Mouse (Mus musculus) kidney, embryonic 15.5 days (tissue): ENCODE measurements around the gene Syt16. TPM values are rescaled to one million over a fixed set of nuclear protein-coding genes. Genes with fewer than 3 reads are reported as not detected.

ENCODE experiments used
- ATAC-seq: fragments of 200-750 bp; cut with Nextera tagmentation; replicated peaks from 2 replicates; pipeline ENCODE4 v1.8.0; 2017; ENCODE audit warnings: moderate TSS enrichment; ENCODE audit not compliant: low FRiP score
- H3K27ac ChIP-seq: fragments of 300-500 bp; sonication (generic); 2 replicates; pipeline ENCODE4 v1.5.1; 2015; ENCODE audit warnings: mild to moderate bottlenecking, inconsistent platforms
- H3K27me3 ChIP-seq: fragments of 300-500 bp; sonication (generic); 2 replicates; pipeline ENCODE4 v1.6.1; 2015; ENCODE audit warnings: inconsistent platforms
- H3K36me3 ChIP-seq: fragments of 300-500 bp; sonication (generic); 2 replicates; pipeline ENCODE4 v1.6.1; 2015; ENCODE audit warnings: inconsistent platforms
- H3K4me1 ChIP-seq: fragments of 300-500 bp; sonication (generic); 2 replicates; pipeline ENCODE4 v1.6.1; 2015; ENCODE audit warnings: inconsistent platforms
- H3K4me2 ChIP-seq: fragments of 300-500 bp; sonication (generic); 2 replicates; pipeline ENCODE4 v1.6.1; 2015; ENCODE audit warnings: moderate library complexity, mild to moderate bottlenecking, inconsistent platforms
- H3K4me3 ChIP-seq: fragments of 300-500 bp; sonication (generic); replicated peaks from 2 replicates; pipeline ENCODE4 v1.5.1; 2015; ENCODE audit warnings: mild to moderate bottlenecking, inconsistent platforms
- H3K9ac ChIP-seq: fragments of 300-500 bp; sonication (generic); 2 replicates; pipeline ENCODE4 v1.6.1; 2015; ENCODE audit warnings: mild to moderate bottlenecking, inconsistent platforms
- H3K9me3 ChIP-seq: fragments of 300-500 bp; sonication (generic); replicated peaks from 2 replicates; pipeline ENCODE4 v1.6.1; 2016; ENCODE audit warnings: inconsistent platforms
- WGBS: fragments of 180-500 bp; shearing (Covaris S2); methylation state at CpG from one replicate; pipeline ENCODE4 v1.1.7; 2015; ENCODE audit warnings: mixed read lengths; 5-methylcytosine and 5-hydroxymethylcytosine counted together
- polyA plus RNA-seq: library from polyadenylated mRNA; unstranded; fragments of >200 nt; fragmentation: Nextera tagmentation; extraction: Ambion mirVana; gene quantifications from 2 replicates; pipeline ENCODE4 v1.2.1, GENCODE M21; 2015

The Syt16 gene
- polyA plus RNA-seq, 1 experiment from 2014 or later, result 0.84 TPM

DNA sequence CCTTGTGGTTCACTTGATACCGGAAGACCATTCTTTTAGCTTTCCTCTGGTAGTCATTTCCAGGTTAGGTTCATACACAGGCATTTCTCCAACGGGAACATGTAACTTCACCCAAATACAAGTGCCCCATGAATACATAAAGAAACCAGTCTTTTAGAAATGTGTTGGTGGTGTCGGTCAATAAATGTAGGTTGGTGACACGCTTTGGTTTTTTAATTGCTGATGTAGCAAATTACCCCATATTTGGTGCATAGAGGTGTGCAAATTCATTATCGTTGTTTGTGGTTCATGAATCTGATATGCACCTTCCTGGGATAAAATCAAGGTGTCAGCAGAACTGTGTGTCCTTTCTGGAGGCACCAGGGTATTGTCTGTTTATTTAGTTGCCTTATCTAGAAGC lies 86.9 kb downstream of the Syt16 start:
- no peaks in the 10 kb centered on the region for H3K27me3 ChIP-seq
- peaks cover 5% of the 10 kb centered on the region; the same call in 1 of the 2 replicates for H3K4me1 ChIP-seq
- H3K9ac ChIP-seq, result no peak overlapping the region
- 93% methylated on average over 5 of the region's 5 CpGs for WGBS
- ATAC-seq, result no peak
- no peak overlapping the region for H3K4me2 ChIP-seq
- no peaks in the 10 kb centered on the region for H3K36me3 ChIP-seq
- H3K4me3 ChIP-seq, result no peak overlapping the region
- H3K9me3 ChIP-seq, result no peaks in the 10 kb centered on the region
- no peak overlapping the region for H3K27ac ChIP-seq

DNA sequence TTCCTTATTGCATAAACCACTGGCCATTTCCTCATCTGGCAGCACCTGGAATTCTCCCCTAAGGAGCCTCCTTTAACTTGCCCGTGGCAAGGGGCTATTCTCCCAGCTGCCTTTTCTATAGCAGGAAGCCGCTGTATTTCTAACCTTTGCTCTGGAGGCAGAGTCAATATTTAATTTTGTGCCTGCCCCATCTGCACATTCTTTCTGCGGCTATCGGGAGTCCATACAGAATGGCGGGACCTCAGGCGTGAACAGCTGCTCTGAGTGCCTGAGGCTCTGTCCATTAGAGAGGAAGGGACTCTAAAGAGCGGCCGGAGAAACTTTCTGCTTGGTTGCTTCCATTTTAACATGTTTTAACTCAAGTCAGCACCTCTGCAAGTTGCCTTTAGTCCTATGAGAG lies 89.6 kb downstream of the Syt16 start:
- Histone ChIP-seq H3K9me3 (no peaks in the 10 kb centered on the region), H3K4me3 (no peak overlapping the region), H3K27me3 (no peaks in the 10 kb centered on the region), H3K4me2 (no peak overlapping the region), H3K9ac (no peak overlapping the region), H3K27ac (peak overlapping the region; percentile 7; the same call in 1 of the 2 replicates), H3K36me3 (no peaks in the 10 kb centered on the region), H3K4me1 (peaks cover 5% of the 10 kb centered on the region; the same call in 1 of the 2 replicates)
- peak; percentile 87 for ATAC-seq
- WGBS, result 40% methylated on average over 8 of the region's 8 CpGs

DNA sequence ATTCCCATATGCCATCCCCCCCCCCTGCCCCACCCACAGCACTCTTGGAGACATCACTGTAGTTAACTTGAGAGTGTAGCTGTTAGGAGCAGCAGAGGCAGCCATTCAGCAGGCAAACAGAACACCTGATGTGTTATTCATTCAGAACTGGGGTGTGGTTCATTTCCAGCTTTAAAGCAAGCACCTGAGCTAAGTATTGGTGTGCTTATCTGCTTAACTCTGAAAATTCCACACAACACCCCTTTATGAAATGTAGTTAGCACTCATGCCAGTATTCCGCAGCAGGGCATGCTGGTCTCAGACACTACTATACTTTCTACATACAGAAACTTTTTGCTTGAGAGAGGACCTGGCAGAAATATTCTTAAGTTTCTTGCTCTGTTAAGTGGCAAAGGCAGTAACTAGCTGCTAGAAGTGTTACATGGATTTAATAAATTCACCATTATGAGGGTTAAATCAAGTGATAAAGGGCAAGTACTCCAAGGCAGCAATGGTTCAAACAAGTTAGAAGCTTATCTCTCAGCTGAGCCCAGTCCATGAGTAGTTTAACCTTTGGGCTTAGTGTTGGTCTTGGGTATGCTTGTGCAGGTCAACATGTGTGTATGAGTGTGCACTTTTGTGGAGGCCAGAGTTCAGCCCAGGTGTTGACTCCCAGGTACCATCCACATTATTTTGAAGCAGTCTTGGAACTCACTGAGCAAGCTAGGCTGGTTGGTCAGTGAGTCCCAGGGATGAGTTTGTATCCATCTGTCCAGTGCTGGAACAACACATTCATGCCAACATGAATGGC lies 92.1 kb downstream of the Syt16 start:
- Histone ChIP-seq H3K27me3 (no peaks in the 10 kb centered on the region), H3K36me3 (no peaks in the 10 kb centered on the region), H3K4me3 (no peak overlapping the region), H3K27ac (no peak overlapping the region), H3K9me3 (no peaks in the 10 kb centered on the region), H3K4me2 (no peak overlapping the region), H3K4me1 (peaks cover 5% of the 10 kb centered on the region; the same call in 1 of the 2 replicates), H3K9ac (no peak overlapping the region)
- WGBS, result 96% methylated on average over 1 of the region's 1 CpGs
- ATAC-seq, result no peak

DNA sequence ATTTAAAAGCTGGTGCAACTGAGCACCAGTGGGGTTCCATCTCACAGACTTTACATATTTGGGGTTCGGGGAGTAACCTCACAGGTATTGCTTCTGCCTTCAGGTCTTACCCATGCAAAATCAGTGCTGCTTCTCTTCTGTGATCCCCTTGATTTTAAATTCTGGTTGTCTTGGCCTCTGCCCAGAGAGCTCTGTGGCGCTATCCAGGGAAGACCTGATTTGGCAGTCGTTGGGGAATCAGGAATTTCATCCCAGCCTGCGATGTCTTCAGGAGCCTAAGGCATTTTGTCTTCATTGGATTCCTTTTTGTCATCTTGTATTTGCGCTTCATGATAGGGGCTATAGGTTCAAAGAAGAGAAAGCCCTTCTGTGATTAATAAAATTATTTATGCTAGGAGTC lies 95.1 kb downstream of the Syt16 start:
- Histone ChIP-seq H3K9ac (no peak overlapping the region), H3K4me3 (no peak overlapping the region), H3K27me3 (no peaks in the 10 kb centered on the region), H3K36me3 (no peaks in the 10 kb centered on the region), H3K4me1 (no peaks in the 10 kb centered on the region), H3K4me2 (no peak overlapping the region), H3K9me3 (no peaks in the 10 kb centered on the region), H3K27ac (no peak overlapping the region)
- ATAC-seq, result no peak
- 85% methylated on average over 5 of the region's 5 CpGs for WGBS

DNA sequence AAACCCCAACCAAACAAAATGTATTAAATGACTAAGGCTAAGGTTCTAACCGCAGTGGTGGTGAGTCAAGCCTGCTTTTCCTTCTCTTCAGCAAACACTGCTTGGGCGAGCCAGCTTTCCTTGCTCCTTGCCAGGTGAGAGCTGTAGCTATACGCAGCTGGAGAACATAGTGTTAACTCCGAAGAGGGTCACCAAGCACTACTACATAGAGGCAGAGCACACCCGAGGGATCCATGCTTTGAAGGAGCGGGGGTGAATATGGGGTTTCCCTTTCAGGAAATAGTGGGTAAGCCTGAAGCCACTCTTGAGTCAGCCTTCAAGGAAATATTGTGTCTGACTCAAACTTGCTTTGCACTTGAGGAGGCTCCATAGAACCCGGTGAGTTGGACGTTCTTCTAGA lies 95.6 kb downstream of the Syt16 start:
- Histone ChIP-seq H3K36me3 (no peaks in the 10 kb centered on the region), H3K4me2 (no peak overlapping the region), H3K9me3 (no peaks in the 10 kb centered on the region), H3K4me1 (no peaks in the 10 kb centered on the region), H3K27me3 (no peaks in the 10 kb centered on the region), H3K27ac (no peak overlapping the region), H3K9ac (no peak overlapping the region), H3K4me3 (no peak overlapping the region)
- 84% methylated on average over 8 of the region's 8 CpGs for WGBS
- no peak for ATAC-seq

DNA sequence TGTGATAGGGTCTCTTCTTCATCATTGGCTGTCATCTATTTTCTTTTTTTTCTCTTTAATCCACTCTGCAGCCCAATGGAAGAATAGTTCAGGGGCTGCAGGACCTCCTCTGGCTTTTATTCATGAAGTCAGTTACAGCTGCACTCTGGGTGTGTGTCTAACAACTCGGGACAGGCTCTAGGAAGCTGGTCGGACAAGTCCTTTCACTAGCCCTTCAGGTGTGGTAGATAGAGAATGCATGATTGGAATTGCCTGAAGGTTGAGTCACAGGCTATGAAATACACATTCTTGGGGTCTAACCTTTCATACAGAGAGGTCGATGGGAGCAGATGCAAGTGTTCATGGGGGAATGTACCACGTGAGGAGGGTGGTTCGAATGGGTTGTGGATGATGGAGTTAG lies 97.2 kb downstream of the Syt16 start:
- Histone ChIP-seq H3K27ac (no peak overlapping the region), H3K4me2 (no peak overlapping the region), H3K4me1 (no peaks in the 10 kb centered on the region), H3K9me3 (no peaks in the 10 kb centered on the region), H3K4me3 (no peak overlapping the region), H3K36me3 (no peaks in the 10 kb centered on the region), H3K27me3 (no peaks in the 10 kb centered on the region), H3K9ac (no peak overlapping the region)
- no peak for ATAC-seq
- 79% methylated on average over 5 of the region's 5 CpGs for WGBS

DNA sequence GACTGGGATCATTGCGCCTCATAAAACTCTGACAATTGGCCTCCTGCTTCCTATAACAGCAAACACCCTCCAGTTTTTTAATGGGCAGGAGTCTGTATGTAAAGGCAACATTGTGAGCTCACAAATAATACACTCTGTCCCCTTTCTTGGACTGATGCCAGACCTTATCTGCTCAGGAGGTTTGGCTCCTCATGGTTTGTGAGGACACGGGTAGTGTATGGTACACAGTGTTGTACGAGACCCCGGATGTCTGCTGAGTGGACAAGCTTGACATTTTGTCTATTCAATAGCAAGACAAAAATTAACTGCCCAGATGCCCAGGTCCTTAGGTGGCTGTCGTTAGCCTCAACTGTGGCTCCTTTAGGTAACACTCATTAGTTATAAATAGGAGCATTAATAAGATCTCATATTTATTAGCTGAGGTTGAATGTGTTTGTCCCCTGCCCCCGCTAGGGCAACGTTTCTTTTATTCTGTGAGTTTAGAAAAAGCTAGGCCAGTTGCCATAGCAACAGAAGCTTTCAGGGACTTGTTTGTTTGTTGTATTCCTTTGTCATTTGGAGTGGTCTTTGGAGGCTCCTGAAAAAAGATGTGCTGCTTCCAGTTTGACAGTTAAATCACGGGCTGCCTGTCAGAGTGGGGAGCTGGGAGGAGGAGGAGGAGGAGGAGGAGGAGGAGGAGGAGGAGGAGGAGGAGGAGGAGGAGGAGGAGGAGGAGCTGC lies 101.3 kb downstream of the Syt16 start:
- no peak for ATAC-seq
- H3K27me3 ChIP-seq, result no peaks in the 10 kb centered on the region
- no peaks in the 10 kb centered on the region for H3K9me3 ChIP-seq
- 57% methylated on average over 8 of the region's 8 CpGs for WGBS
- H3K4me3 ChIP-seq, result no peak overlapping the region
- no peaks in the 10 kb centered on the region for H3K4me1 ChIP-seq
- H3K27ac ChIP-seq, result no peak overlapping the region
- H3K4me2 ChIP-seq, result no peak overlapping the region
- no peak overlapping the region for H3K9ac ChIP-seq
- H3K36me3 ChIP-seq, result no peaks in the 10 kb centered on the region

DNA sequence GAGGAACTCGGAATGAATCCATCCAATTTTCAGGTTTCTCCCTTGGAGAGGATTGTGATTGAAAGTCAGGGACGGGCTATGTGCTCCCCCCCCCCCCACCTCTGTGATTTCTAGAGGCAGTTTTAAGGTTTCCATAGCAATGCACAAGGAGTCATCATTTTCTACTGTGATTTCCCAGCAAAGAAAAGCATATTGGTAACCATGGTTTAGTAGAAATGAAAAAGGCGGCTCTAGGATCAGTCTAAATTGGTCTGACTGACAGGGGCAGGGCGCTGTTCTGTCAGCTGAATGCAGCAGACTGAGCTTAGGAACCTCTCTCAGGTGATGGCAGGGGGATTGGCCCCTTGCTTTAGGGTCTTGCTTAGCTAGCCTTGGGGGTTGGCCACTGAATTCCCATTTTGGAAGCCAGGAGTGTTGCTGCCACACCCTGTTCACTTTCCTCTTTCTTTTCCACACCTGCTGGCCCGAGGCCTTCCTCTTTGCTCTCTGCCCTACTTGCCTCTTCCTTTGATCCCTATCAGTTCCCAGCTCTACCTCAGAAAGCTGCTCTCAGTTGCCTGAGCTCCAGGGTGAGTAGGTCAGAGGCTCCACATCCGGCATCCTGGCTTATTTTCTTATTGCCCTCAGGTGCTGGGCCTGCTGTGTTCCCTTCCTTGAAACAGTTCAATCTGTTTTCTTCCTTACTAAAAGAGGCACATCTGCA lies 108.5 kb downstream of the Syt16 start:
- H3K9me3 ChIP-seq, result no peaks in the 10 kb centered on the region
- 75% methylated on average over 6 of the region's 6 CpGs for WGBS

DNA sequence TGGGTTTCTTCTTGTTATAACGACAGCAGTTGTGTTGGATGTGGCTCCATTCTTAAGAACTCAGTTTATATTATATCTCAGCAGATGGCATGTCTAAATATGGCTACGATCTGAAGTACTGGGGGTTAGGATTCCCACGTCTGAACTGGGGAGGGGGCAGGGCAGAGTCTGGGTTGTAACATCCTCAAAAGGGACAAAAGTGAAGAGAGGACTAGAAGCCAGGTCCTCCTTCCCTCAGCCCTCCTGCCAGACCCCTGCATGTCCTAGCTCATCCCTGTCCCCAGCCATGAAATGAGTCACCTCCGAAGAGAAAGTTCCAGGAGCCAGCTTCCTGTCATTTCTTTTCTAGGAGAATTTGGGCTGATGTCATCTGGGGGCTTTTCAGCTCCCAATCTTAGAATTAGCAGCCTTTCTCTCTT lies 111.2 kb downstream of the Syt16 start:
- Histone ChIP-seq H3K4me3 (no peak overlapping the region), H3K9me3 (no peaks in the 10 kb centered on the region), H3K4me2 (no peak overlapping the region), H3K27ac (no peak overlapping the region), H3K9ac (no peak overlapping the region), H3K27me3 (no peaks in the 10 kb centered on the region), H3K4me1 (no peaks in the 10 kb centered on the region), H3K36me3 (no peaks in the 10 kb centered on the region)
- 56% methylated on average over 4 of the region's 4 CpGs for WGBS
- no peak for ATAC-seq

More for the DNA sequence above, 108.5 kb downstream of the Syt16 start:
- H3K4me2 ChIP-seq, result no peak overlapping the region
- no peak overlapping the region for H3K27ac ChIP-seq
- no peaks in the 10 kb centered on the region for H3K4me1 ChIP-seq
- no peaks in the 10 kb centered on the region for H3K36me3 ChIP-seq
- no peaks in the 10 kb centered on the region for H3K27me3 ChIP-seq
- no peak overlapping the region for H3K4me3 ChIP-seq
- H3K9ac ChIP-seq, result no peak overlapping the region
- no peak for ATAC-seq

DNA sequence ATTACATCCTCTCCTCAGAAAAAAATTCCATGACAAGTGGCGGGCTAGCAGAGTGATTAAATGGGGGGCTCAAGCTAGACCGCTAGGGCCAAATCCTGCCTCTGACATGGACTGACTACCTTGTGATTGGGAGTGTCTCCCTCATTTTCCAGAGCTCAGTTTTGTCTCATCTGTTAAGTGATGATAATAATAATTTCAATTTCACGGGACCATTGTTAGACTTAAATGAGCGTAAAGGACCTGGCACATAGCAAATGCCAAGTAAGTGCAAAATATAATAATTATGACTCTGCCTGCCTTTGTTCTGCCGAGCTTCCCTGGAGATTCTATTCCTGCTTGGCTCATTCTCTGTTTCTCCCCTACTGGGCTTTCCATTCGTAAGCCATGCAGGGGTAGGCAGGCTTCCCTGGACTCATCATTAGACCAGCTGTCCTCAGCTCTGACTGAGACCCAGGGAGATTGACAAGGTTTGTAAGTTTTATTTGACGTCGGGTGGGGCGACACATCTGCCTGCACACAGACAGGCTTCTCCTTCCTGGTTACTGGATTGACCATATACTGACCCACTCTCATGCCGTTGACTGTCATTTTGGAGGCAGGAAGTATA lies 112.1 kb downstream of the Syt16 start:
- H3K36me3 ChIP-seq, result no peaks in the 10 kb centered on the region
- no peak overlapping the region for H3K4me3 ChIP-seq
- no peak overlapping the region for H3K9ac ChIP-seq
- H3K27me3 ChIP-seq, result no peaks in the 10 kb centered on the region
- H3K27ac ChIP-seq, result no peak overlapping the region
- no peaks in the 10 kb centered on the region for H3K9me3 ChIP-seq
- no peak overlapping the region for H3K4me2 ChIP-seq
- no peaks in the 10 kb centered on the region for H3K4me1 ChIP-seq
- WGBS, result 89% methylated on average over 10 of the region's 10 CpGs
- no peak for ATAC-seq

DNA sequence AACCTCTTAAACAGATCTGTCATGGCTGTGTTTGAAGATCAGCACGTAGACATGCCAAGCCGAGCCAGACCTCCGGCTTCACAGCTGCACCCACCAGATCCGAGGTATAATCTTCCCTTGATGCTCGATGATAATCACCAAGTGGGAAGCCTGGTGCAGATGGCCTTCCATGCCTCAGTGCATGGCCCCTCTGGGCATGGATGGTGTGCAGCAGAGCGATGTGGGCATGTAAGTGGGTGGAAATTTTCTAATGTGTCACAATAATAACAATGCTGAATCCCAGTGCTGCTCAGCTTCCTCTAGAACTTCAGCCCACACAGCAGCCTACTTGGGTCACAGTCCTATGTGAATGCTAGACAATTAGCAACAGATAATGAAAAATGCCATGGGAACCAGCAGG lies 119.4 kb downstream of the Syt16 start:
- Histone ChIP-seq H3K27ac (no peak overlapping the region), H3K9me3 (no peaks in the 10 kb centered on the region), H3K36me3 (no peaks in the 10 kb centered on the region), H3K4me3 (no peak overlapping the region), H3K4me2 (no peak overlapping the region), H3K4me1 (0 out of 2 replicates have a peak, but pooled peaks cover 3% of the 10 kb centered on the region), H3K27me3 (no peaks in the 10 kb centered on the region), H3K9ac (no peak overlapping the region)
- 63% methylated on average over 6 of the region's 6 CpGs for WGBS
- peak; percentile 78 for ATAC-seq

DNA sequence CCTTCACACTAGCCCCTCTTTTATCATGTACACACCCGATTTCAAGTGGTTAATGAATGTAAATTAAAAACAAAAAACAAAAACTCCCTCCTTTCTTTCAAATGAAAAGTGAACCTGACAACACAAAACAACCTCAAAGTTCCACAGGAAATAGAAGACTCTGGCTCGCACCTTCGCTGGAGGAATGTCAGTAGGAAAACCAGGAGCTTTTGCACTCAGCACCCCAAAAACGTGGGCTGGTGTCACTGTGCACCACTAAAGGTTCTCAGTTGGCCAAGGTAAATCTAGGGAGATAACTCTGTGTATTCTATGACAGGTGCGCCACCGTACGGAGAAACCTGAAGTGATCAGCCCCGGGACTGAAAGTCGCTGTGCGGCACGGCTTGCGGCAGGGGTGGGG lies 128.3 kb downstream of the Syt16 start:
- no peaks in the 10 kb centered on the region for H3K27me3 ChIP-seq
- H3K4me3 ChIP-seq, result no peak overlapping the region
- H3K9me3 ChIP-seq, result 0 out of 2 replicates have a peak, but pooled peaks cover 7% of the 10 kb centered on the region
- no peak overlapping the region for H3K27ac ChIP-seq
- no peaks in the 10 kb centered on the region for H3K36me3 ChIP-seq
- H3K9ac ChIP-seq, result no peak overlapping the region
- ATAC-seq, result no peak
- WGBS, result 83% methylated on average over 12 of the region's 12 CpGs
- H3K4me1 ChIP-seq, result no peaks in the 10 kb centered on the region
- H3K4me2 ChIP-seq, result no peak overlapping the region
